28 mouse cellular contexts compared by ENCODE assay signal in the genomic region with DNA sequence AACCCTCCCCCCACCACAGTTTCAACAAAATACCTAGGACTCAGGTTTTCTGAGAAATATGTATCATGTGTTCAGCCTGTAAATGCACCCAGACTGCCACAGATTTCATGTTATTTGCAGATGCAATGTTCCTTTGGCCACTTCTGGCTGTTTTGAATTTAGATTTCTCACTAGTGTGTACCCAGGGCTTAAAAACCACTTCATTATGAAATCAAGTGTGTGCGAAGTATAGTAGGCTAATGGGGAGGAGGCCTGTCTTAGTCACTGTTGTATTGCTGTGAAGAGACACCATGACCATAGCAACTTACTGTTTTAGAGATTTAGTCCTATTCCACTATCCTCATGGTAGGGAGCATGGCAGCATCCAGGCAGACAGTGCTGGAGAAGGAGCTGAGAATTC.
"Had no signal": no experiment of that assay in that cellular context is flagged by ENCODE, and none has a peak within 500 bp of the region (broad histone marks: within the 10 kb centered on the region; RNA-seq: fewer than 3 reads in every experiment).

No protein-coding gene starts in this region.

- H3K27ac ChIP-seq: left cerebral cortex, adult 2 months; limb, embryonic 10.5 days; limb, embryonic 12.5 days; limb, embryonic 13.5 days; limb, embryonic 15.5 days; liver, embryonic 12.5 days; liver, embryonic 13.5 days; liver, embryonic 14.5 days; liver, embryonic 15.5 days; lung, embryonic 15.5 days; macrophage; midbrain, embryonic 10.5 days; midbrain, embryonic 12.5 days; midbrain, embryonic 13.5 days; midbrain, embryonic 15.5 days; neural tube, embryonic 12.5 days; neural tube, embryonic 13.5 days had no signal

- H3K4me3 ChIP-seq: left cerebral cortex, adult 2 months; limb, embryonic 10.5 days; limb, embryonic 12.5 days; limb, embryonic 13.5 days; limb, embryonic 15.5 days; liver, embryonic 12.5 days; liver, embryonic 13.5 days; liver, embryonic 15.5 days; lung, embryonic 15.5 days; megakaryocyte, embryonic 14.5 days; midbrain, embryonic 10.5 days; midbrain, embryonic 12.5 days; midbrain, embryonic 13.5 days; midbrain, embryonic 15.5 days; myocyte; neural tube, embryonic 12.5 days; neural tube, embryonic 13.5 days had no signal

- H3K27me3 ChIP-seq: limb, embryonic 12.5 days; limb, embryonic 15.5 days; liver, embryonic 13.5 days; lung, embryonic 15.5 days; midbrain, embryonic 12.5 days; midbrain, embryonic 13.5 days; midbrain, embryonic 15.5 days; neural tube, embryonic 12.5 days; neural tube, embryonic 13.5 days had no signal

- H3K4me2 ChIP-seq: limb, embryonic 12.5 days; limb, embryonic 13.5 days; limb, embryonic 15.5 days; liver, embryonic 11.5 days; liver, embryonic 12.5 days; liver, embryonic 13.5 days; liver, embryonic 15.5 days; lung, embryonic 14.5 days; lung, embryonic 15.5 days; midbrain, embryonic 11.5 days; midbrain, embryonic 12.5 days; midbrain, embryonic 13.5 days; midbrain, embryonic 15.5 days; neural tube, embryonic 12.5 days; neural tube, embryonic 13.5 days had no signal

- H3K4me1 ChIP-seq: limb, embryonic 10.5 days; limb, embryonic 12.5 days; limb, embryonic 13.5 days; limb, embryonic 15.5 days; liver, embryonic 12.5 days; liver, embryonic 13.5 days; liver, embryonic 15.5 days; lung, embryonic 15.5 days; midbrain, embryonic 10.5 days; midbrain, embryonic 12.5 days; midbrain, embryonic 13.5 days; midbrain, embryonic 15.5 days; neural tube, embryonic 13.5 days had no signal

- H3K36me3 ChIP-seq: limb, embryonic 10.5 days; limb, embryonic 12.5 days; limb, embryonic 13.5 days; limb, embryonic 15.5 days; liver, embryonic 12.5 days; liver, embryonic 13.5 days; liver, embryonic 15.5 days; lung, embryonic 15.5 days; midbrain, embryonic 10.5 days; midbrain, embryonic 12.5 days; midbrain, embryonic 13.5 days; midbrain, embryonic 15.5 days; neural tube, embryonic 12.5 days; neural tube, embryonic 13.5 days had no signal

- DNase-seq: left cerebral cortex, postnatal 4 days; liver; liver, embryonic 13.5 days; liver, postnatal 0 days; lung, embryonic 14.5 days; lung, postnatal 10 days; midbrain, embryonic 14.5 days had no signal

- ATAC-seq: liver, embryonic 12.5 days; liver, postnatal 0 days; midbrain, embryonic 13.5 days; midbrain, embryonic 15.5 days; midbrain, embryonic 16.5 days had no signal

- H3K9ac ChIP-seq: limb, embryonic 12.5 days; limb, embryonic 13.5 days; limb, embryonic 15.5 days; liver, embryonic 12.5 days; liver, embryonic 13.5 days; liver, embryonic 14.5 days; liver, embryonic 15.5 days; liver, postnatal 0 days; lung, embryonic 14.5 days; lung, embryonic 15.5 days; midbrain, embryonic 12.5 days; midbrain, embryonic 13.5 days; midbrain, embryonic 15.5 days; neural tube, embryonic 12.5 days; neural tube, embryonic 13.5 days had no signal

- H3K9me3 ChIP-seq: limb, embryonic 10.5 days; limb, embryonic 12.5 days; limb, embryonic 13.5 days; limb, embryonic 15.5 days; liver, embryonic 12.5 days; liver, embryonic 13.5 days; liver, embryonic 15.5 days; lung, embryonic 15.5 days; midbrain, embryonic 10.5 days; midbrain, embryonic 12.5 days; midbrain, embryonic 13.5 days; midbrain, embryonic 15.5 days; neural tube, embryonic 12.5 days; neural tube, embryonic 13.5 days had no signal
